9 mouse cellular contexts compared by ENCODE assay signal in genomic region chr19:9033412-9034340, GRCm38 (mm10). TPM values are rescaled to one million over a fixed set of nuclear protein-coding genes. Genes with fewer than 3 reads are reported as not detected.
DNase-seq lines count a peak whose midpoint lies in the region; ATAC-seq and TF ChIP-seq lines count a peak whose summit lies in the region.
"Had no signal": no experiment of that assay in that cellular context is flagged by ENCODE, and none has a peak within 500 bp of the region (broad histone marks: within the 10 kb centered on the region; RNA-seq: fewer than 3 reads in every experiment).

No protein-coding gene starts in this region.

- TF ChIP-seq EP300 in liver, embryonic 14.5 days (IDR thresholded peaks at IDR 0.05; ENCODE audit: low read depth) = peak; percentile 43

- H3K9me3 ChIP-seq in neural tube, embryonic 15.5 days (replicated peaks) = no peaks in the 10 kb centered on the region
- no peaks in the 10 kb centered on the region for H3K9me3 ChIP-seq in liver, embryonic 14.5 days (ENCODE audit: control insufficient read depth, low read length)
- H3K9me3 ChIP-seq in stomach, embryonic 15.5 days = no peaks in the 10 kb centered on the region

- 0 out of 2 replicates have a peak overlapping the region, but pooled peaks have one; percentile 52 for H3K27ac ChIP-seq in neural tube, embryonic 15.5 days (replicated peaks)
- no peak overlapping the region for H3K27ac ChIP-seq in liver, embryonic 14.5 days
- H3K27ac ChIP-seq in stomach, embryonic 15.5 days = peak overlapping the region; percentile 69
- H3K27ac ChIP-seq in thymus, adult 2 months (ENCODE audit: control insufficient read depth, insufficient read depth, low read length) = no peak overlapping the region

- no peaks in the 10 kb centered on the region for H3K27me3 ChIP-seq in neural tube, embryonic 15.5 days (replicated peaks)
- no peaks in the 10 kb centered on the region for H3K27me3 ChIP-seq in liver, embryonic 14.5 days (ENCODE audit: control insufficient read depth, insufficient read depth, low read length)
- H3K27me3 ChIP-seq in stomach, embryonic 15.5 days (replicated peaks) = no peaks in the 10 kb centered on the region
- no peaks in the 10 kb centered on the region for H3K27me3 ChIP-seq in thymus, adult 2 months (ENCODE audit: control insufficient read depth, insufficient read depth, low read length)

- WGBS in neural tube, embryonic 15.5 days = 54% methylated on average over 9 of the region's 9 CpGs
- WGBS in liver, embryonic 14.5 days (ENCODE audit: insufficient replicate concordance) = 28% methylated on average over 9 of the region's 9 CpGs
- WGBS in stomach, embryonic 15.5 days = 47% methylated on average over 9 of the region's 9 CpGs
- 66% methylated on average over 9 of the region's 9 CpGs for WGBS in thymus, adult 2 months

- H3K9ac ChIP-seq in neural tube, embryonic 15.5 days (replicated peaks) = no peak overlapping the region
- no peak overlapping the region for H3K9ac ChIP-seq in liver, embryonic 14.5 days (replicated peaks)
- H3K9ac ChIP-seq in stomach, embryonic 15.5 days = no peak overlapping the region

- DNase-seq in adrenal gland, postnatal 10 days = peak; percentile 25
- no peak for DNase-seq in adrenal gland, postnatal 25 days
- DNase-seq in neural tube, embryonic 10.5 days (ENCODE audit: extremely low spot score, low spot score) = no peak
- DNase-seq in liver, embryonic 14.5 days (ENCODE audit: low read depth in 3 of 3, low spot score in 3 of 3) = peak in 1 of 3 experiments; percentile 24
- DNase-seq in thymus, adult 2 months = no peak
- no peak for DNase-seq in urinary bladder, postnatal 4 days (ENCODE audit: low spot score in 2 of 2)

- TF ChIP-seq CTCF in liver, embryonic 14.5 days (IDR thresholded peaks at IDR 0.05; ENCODE audit: low read depth) = no peak
- no peak for TF ChIP-seq CTCF in thymus, adult 2 months (IDR thresholded peaks at IDR 0.05; ENCODE audit: borderline replicate concordance, control insufficient read depth, extremely low read depth, insufficient read depth, low read length, poor library complexity)

- no peak overlapping the region for H3K4me2 ChIP-seq in neural tube, embryonic 15.5 days
- H3K4me2 ChIP-seq in liver, embryonic 14.5 days (ENCODE audit: low read depth) = no peak overlapping the region
- H3K4me2 ChIP-seq in stomach, embryonic 15.5 days = no peak overlapping the region

- H3K4me1 ChIP-seq in neural tube, embryonic 15.5 days = peaks cover 11% of the 10 kb centered on the region; the same call in 1 of the 2 replicates
- peaks cover 4 to 11% of the 10 kb centered on the region in 2 experiments for H3K4me1 ChIP-seq in liver, embryonic 14.5 days (replicated peaks; ENCODE audit: control insufficient read depth in 2 of 2, insufficient read depth in 2 of 2, low read length in 1 of 2)
- H3K4me1 ChIP-seq in stomach, embryonic 15.5 days = peaks cover 3% of the 10 kb centered on the region; the same call in 1 of the 2 replicates
- peaks cover 10% of the 10 kb centered on the region for H3K4me1 ChIP-seq in thymus, adult 2 months (replicated peaks; ENCODE audit: control insufficient read depth, insufficient read depth, low read length)

- TF ChIP-seq POLR2A in thymus, adult 2 months (IDR thresholded peaks at IDR 0.05; ENCODE audit: control insufficient read depth, extremely low read depth, insufficient read depth, low read length, poor library complexity) = no peak

- no peaks in the 10 kb centered on the region for H3K36me3 ChIP-seq in neural tube, embryonic 15.5 days
- no peaks in the 10 kb centered on the region for H3K36me3 ChIP-seq in liver, embryonic 14.5 days (replicated peaks; ENCODE audit: control insufficient read depth, insufficient read depth, low read depth)
- no peaks in the 10 kb centered on the region for H3K36me3 ChIP-seq in stomach, embryonic 15.5 days
- H3K36me3 ChIP-seq in thymus, adult 2 months (ENCODE audit: control insufficient read depth, insufficient read depth, low read length) = no peaks in the 10 kb centered on the region

- peak; percentile 63; the same call in 1 of the 2 replicates for ATAC-seq in neural tube, embryonic 15.5 days (ENCODE audit: low FRiP score)
- ATAC-seq in liver, embryonic 14.5 days (ENCODE audit: insufficient read depth) = peak; percentile 76
- peak; percentile 80; the same call in 1 of the 2 replicates for ATAC-seq in stomach, embryonic 15.5 days (ENCODE audit: insufficient read depth, low FRiP score, low read depth)

- H3K4me3 ChIP-seq in neural tube, embryonic 15.5 days (replicated peaks) = no peak overlapping the region
- no peak overlapping the region for H3K4me3 ChIP-seq in liver, embryonic 14.5 days (ENCODE audit: insufficient read depth in 1 of 2, low read depth in 2 of 2, low read length in 2 of 2)
- no peak overlapping the region for H3K4me3 ChIP-seq in stomach, embryonic 15.5 days (replicated peaks)
- H3K4me3 ChIP-seq in thymus, adult 2 months (ENCODE audit: control insufficient read depth, insufficient read depth, low read length) = no peak overlapping the region

RNA-seq across cellular contexts. Expression of gene Ahnak, which starts 44.6 kb away (rescaled TPM):
- 100 to 1,000 TPM; 146 to 184 TPM for total RNA-seq in adrenal gland, postnatal 10 days (2021)
- total RNA-seq in adrenal gland, postnatal 25 days (2021) = 93.0 and 106 TPM in 2 replicates
- polyA plus RNA-seq in neural tube, embryonic 15.5 days (2015; fragmentation: Nextera tagmentation; extraction: Ambion mirVana) = 4.4 and 8.0 TPM in 2 replicates
- polyA plus RNA-seq in liver, embryonic 14.5 days (2012; rRNA removed) = 0.35 and 0.83 TPM in 2 replicates
- polyA plus RNA-seq in liver, embryonic 14.5 days (2014; fragmentation: Nextera tagmentation; extraction: Ambion mirVana) = 1.5 and 1.7 TPM in 2 replicates
- 32.2 and 43.5 TPM in 2 replicates for polyA plus RNA-seq in stomach, embryonic 15.5 days (2015; fragmentation: Nextera tagmentation; extraction: Ambion mirVana)
- 6.0 and 7.9 TPM in 2 replicates for polyA plus RNA-seq in thymus, adult 2 months (2012; rRNA removed)

RNA-seq across cellular contexts. Expression of gene Scgb1a1, which starts 54.1 kb away (rescaled TPM):
- total RNA-seq in adrenal gland, postnatal 10 days (2021) = 1 to 10 TPM in 1 of 2 experiments, not detected in 1; 3.9 TPM
- total RNA-seq in adrenal gland, postnatal 25 days (2021) = not detected in 2 replicates
- polyA plus RNA-seq in neural tube, embryonic 15.5 days (2015; fragmentation: Nextera tagmentation; extraction: Ambion mirVana) = not detected in 2 replicates
- polyA plus RNA-seq in liver, embryonic 14.5 days (2012; rRNA removed) = not detected in 2 replicates
- polyA plus RNA-seq in liver, embryonic 14.5 days (2014; fragmentation: Nextera tagmentation; extraction: Ambion mirVana) = not detected in 2 replicates
- not detected in 2 replicates for polyA plus RNA-seq in stomach, embryonic 15.5 days (2015; fragmentation: Nextera tagmentation; extraction: Ambion mirVana)
- 65.9 and 174 TPM in 2 replicates for polyA plus RNA-seq in thymus, adult 2 months (2012; rRNA removed)
- polyA plus RNA-seq: C2C12 had no signal

Comparison
In these comparisons a context has a peak if more than half of its experiments do, and no peak if none do; other contexts are left out.
1. H3K27ac ChIP-seq: peak in neural tube, embryonic 15.5 days (single experiment) and stomach, embryonic 15.5 days (single experiment); none in liver, embryonic 14.5 days (single experiment) and thymus, adult 2 months (single experiment).
2. RNA of gene Scgb1a1, which starts 54.1 kb away (polyA plus RNA-seq): 65.9 to 174 TPM in thymus, adult 2 months; not detected in stomach, embryonic 15.5 days, not detected in neural tube, embryonic 15.5 days and not detected in liver, embryonic 14.5 days; every median in the first group is over 10 times any median in the second.
3. Peak in every context shown above with its lines, with median percentiles within 50 percentile points of each other: ATAC-seq.